Mouse (Mus musculus) ES-E14 (cell line): Measurements from ENCODE around the gene Fbxw4. TPM values are rescaled to one million over a fixed set of nuclear protein-coding genes. Genes with fewer than 3 reads are reported as not detected.

ENCODE experiments used
- DNase-seq: peaks from one replicate; pipeline ENCODE4 v3.0.0-alpha.2; 2013; ENCODE audit warnings: low read depth, low spot score
- H3K27ac ChIP-seq: 2 replicates; pipeline ENCODE4 v1.5.1; 2012; ENCODE audit warnings: low read depth, mild to moderate bottlenecking, low read length, moderate library complexity, mixed read lengths; ENCODE audit not compliant: poor library complexity, insufficient read depth, severe bottlenecking
- H3K36me3 ChIP-seq: 2 replicates; pipeline ENCODE4 v1.6.1; 2012; ENCODE audit warnings: mild to moderate bottlenecking, low read length, moderate library complexity, mixed read lengths; ENCODE audit not compliant: control insufficient read depth, poor library complexity, insufficient read depth, severe bottlenecking
- H3K4me1 ChIP-seq, 2 experiments: fragments of 150-350 bp in 1 of 2; sonication (generic) in 1 of 2; 2 replicates each; pipeline ENCODE4 v1.6.1; 2012; ENCODE audit warnings: low read length in 2 of 2, mild to moderate bottlenecking in 1 of 2, mixed read lengths in 1 of 2; ENCODE audit not compliant: control insufficient read depth in 2 of 2, insufficient read depth in 2 of 2, poor library complexity in 1 of 2
- H3K4me3 ChIP-seq, 2 experiments: fragments of 150-350 bp in 1 of 2; sonication (generic) in 1 of 2; 2 replicates each; pipeline ENCODE4 v1.5.1; 2012; ENCODE audit warnings: low read length in 2 of 2, low read depth in 1 of 2, mild to moderate bottlenecking in 1 of 2, mixed read lengths in 1 of 2; ENCODE audit not compliant: insufficient read depth in 1 of 2, poor library complexity in 1 of 2, severe bottlenecking in 1 of 2
- H3K9ac ChIP-seq: 2 replicates; pipeline ENCODE4 v1.6.1; 2012; ENCODE audit warnings: low read depth, mild to moderate bottlenecking, low read length, mixed read lengths; ENCODE audit not compliant: poor library complexity, insufficient read depth, severe bottlenecking
- H3K9me3 ChIP-seq: fragments of 150-350 bp; sonication (generic); 2 replicates; pipeline ENCODE4 v1.6.1; 2012; ENCODE audit warnings: low read depth, mild to moderate bottlenecking, low read length; ENCODE audit not compliant: control insufficient read depth, insufficient read depth
- CHD2 ChIP-seq: IDR thresholded peaks from 2 replicates; pipeline ENCODE4 v1.6.1; 2014; ENCODE audit warnings: mild to moderate bottlenecking, low read depth, low read length, inconsistent platforms
- HCFC1 ChIP-seq: IDR thresholded peaks from 2 replicates; pipeline ENCODE4 v1.6.1; 2012; ENCODE audit warnings: low read length, inconsistent platforms, borderline replicate concordance; ENCODE audit not compliant: insufficient read depth
- MAFK ChIP-seq: IDR thresholded peaks from 2 replicates; pipeline ENCODE4 v1.6.1; 2014; ENCODE audit warnings: mild to moderate bottlenecking, low read depth, low read length, inconsistent platforms; ENCODE audit not compliant: insufficient read depth
- ZC3H11A ChIP-seq: IDR thresholded peaks from 2 replicates; pipeline ENCODE4 v1.6.1; 2012; ENCODE audit warnings: low read depth, mild to moderate bottlenecking, inconsistent platforms, low read length, borderline replicate concordance
- ZNF384 ChIP-seq: IDR thresholded peaks from 2 replicates; pipeline ENCODE4 v1.6.1; 2012; ENCODE audit warnings: low read depth, low read length, inconsistent platforms
- in situ Hi-C, 2 experiments: fragments of 600-800 bp; cut with MboI; formaldehyde crosslinking; loops; one replicate each; pipeline ENCODE4 v1.15.1; 2025; ENCODE audit warnings: low sequenced_read_pairs in 2 of 2, inconsistent platforms in 1 of 2; ENCODE audit not compliant: unreplicated experiment in 2 of 2
- total RNA-seq: library from RNA; depleted of rRNA; stranded (reverse); fragments of 300-350 nt; gene quantifications from 2 replicates; pipeline ENCODE4 v1.2.3, GENCODE M21; 2012

Fbxw4 gene
- total RNA-seq, 1 experiment: 6.3 TPM

GRCm38 (mm10) chr19:45629219-45629618 lies 30.9 kb downstream of the Fbxw4 start:
- no peak for TF ChIP-seq ZNF384
- TF ChIP-seq CHD2: no peak
- no peak for TF ChIP-seq ZC3H11A
- no peak for TF ChIP-seq HCFC1
- no peak for TF ChIP-seq MAFK

GRCm38 (mm10) chr19:45628649-45629048 lies 31.5 kb downstream of the Fbxw4 start:
- H3K27ac ChIP-seq: no peak overlapping the region
- no peak for DNase-seq
- no peak overlapping the region for H3K4me3 ChIP-seq
- H3K36me3 ChIP-seq: peaks cover 2% of the 10 kb centered on the region; the same call in 1 of the 2 replicates
- no peak for TF ChIP-seq MAFK
- in situ Hi-C loops: no loop called here
- no peaks in the 10 kb centered on the region for H3K9me3 ChIP-seq
- H3K9ac ChIP-seq: no peak overlapping the region
- H3K4me1 ChIP-seq: peaks cover 0 to 2% of the 10 kb centered on the region in 2 experiments; a peak in 1 of 4 replicates

More at GRCm38 (mm10) chr19:45629219-45629618, 30.9 kb downstream of the Fbxw4 start:
- Histone ChIP-seq H3K4me1 (no peaks in the 10 kb centered on the region), H3K27ac (no peak overlapping the region), H3K9ac (no peak overlapping the region), H3K9me3 (no peaks in the 10 kb centered on the region), H3K4me3 (no peak overlapping the region), H3K36me3 (peaks cover 2% of the 10 kb centered on the region; the same call in 1 of the 2 replicates)
- DNase-seq: no peak
- in situ Hi-C loops: no loop called here

GRCm38 (mm10) chr19:45627036-45627435 lies 33.1 kb downstream of the Fbxw4 start:
- peaks cover 2% of the 10 kb centered on the region; the same call in 1 of the 2 replicates for H3K36me3 ChIP-seq
- DNase-seq: no peak

GRCm38 (mm10) chr19:45623710-45624109 lies 36.4 kb downstream of the Fbxw4 start:
- Histone ChIP-seq H3K4me1 (peaks cover 6 to 16% of the 10 kb centered on the region in 2 experiments; a peak in 2 of 4 replicates), H3K4me3 (no peak overlapping the region), H3K9ac (no peak overlapping the region), H3K9me3 (no peaks in the 10 kb centered on the region), H3K27ac (no peak overlapping the region), H3K36me3 (no peaks in the 10 kb centered on the region)
- in situ Hi-C loops: no loop called here
- no peak for DNase-seq
- no peak for TF ChIP-seq ZNF384
- no peak for TF ChIP-seq HCFC1
- no peak for TF ChIP-seq CHD2
- no peak for TF ChIP-seq ZC3H11A
- TF ChIP-seq MAFK: no peak

More at GRCm38 (mm10) chr19:45627036-45627435, 33.1 kb downstream of the Fbxw4 start:
- peaks cover 6 to 7% of the 10 kb centered on the region in 2 experiments; a peak in 2 of 4 replicates for H3K4me1 ChIP-seq
- H3K9me3 ChIP-seq: no peaks in the 10 kb centered on the region
- H3K9ac ChIP-seq: no peak overlapping the region
- TF ChIP-seq ZNF384 (no peak), ZC3H11A (no peak), MAFK (no peak), CHD2 (no peak), HCFC1 (no peak)
- H3K4me3 ChIP-seq: no peak overlapping the region
- in situ Hi-C loops: no loop called here
- no peak overlapping the region for H3K27ac ChIP-seq

DNA sequence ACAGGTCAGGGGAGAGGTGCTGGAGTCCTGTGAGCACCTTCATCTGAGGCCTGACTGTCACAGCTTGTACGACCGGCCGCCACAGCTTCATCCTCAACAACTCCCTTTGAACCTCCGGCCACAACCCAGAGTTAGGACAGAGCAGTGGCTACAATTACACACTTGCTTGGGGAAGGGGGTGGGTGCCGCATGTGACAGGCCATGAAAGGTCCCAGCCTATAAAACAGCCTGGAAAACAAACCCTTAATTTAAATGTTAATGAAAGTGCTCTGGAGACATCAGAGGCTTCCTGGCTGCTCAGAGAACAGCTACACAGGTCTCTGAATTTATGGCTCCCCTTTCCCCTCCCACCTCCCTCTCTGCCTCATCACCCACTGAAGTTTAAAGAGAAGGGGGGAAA lies 38.0 kb downstream of the Fbxw4 start:
- Histone ChIP-seq H3K27ac (no peak overlapping the region), H3K36me3 (no peaks in the 10 kb centered on the region), H3K9me3 (no peaks in the 10 kb centered on the region), H3K9ac (no peak overlapping the region), H3K4me3 (no peak overlapping the region), H3K4me1 (peaks cover 7 to 16% of the 10 kb centered on the region in 2 experiments; a peak in 2 of 4 replicates)
- TF ChIP-seq HCFC1 (no peak), ZNF384 (no peak), ZC3H11A (no peak), MAFK (no peak), CHD2 (no peak)
- DNase-seq: peak; percentile 52
- in situ Hi-C loops: no loop called here
